Mouse (Mus musculus) neural tube, embryonic 10.5 days (tissue): ENCODE results near the gene Pkd1.

Source experiments
- DNase-seq: peaks from one replicate; pipeline ENCODE4 v3.0.0-alpha.2; 2017; ENCODE audit warnings: low spot score; ENCODE audit errors: extremely low spot score

The Pkd1 gene

GRCm38 (mm10) chr17:24565092-24565491 is 15.5 kb downstream of the Pkd1 start:
- DNase-seq: no peak

GRCm38 (mm10) chr17:24565792-24566191 is 16.2 kb downstream of the Pkd1 start:
- DNase-seq: no peak

- no peak for DNase-seq
Measured at GRCm38 (mm10) chr17:24567034-24567779, 17.6 kb downstream of the Pkd1 start.

- DNase-seq: no peak
Measured at GRCm38 (mm10) chr17:24569837-24570236, 20.2 kb downstream of the Pkd1 start.

GRCm38 (mm10) chr17:24572651-24573245 is 23.1 kb downstream of the Pkd1 start:
- DNase-seq: no peak

- DNase-seq: no peak
Measured at GRCm38 (mm10) chr17:24573811-24574210, 24.2 kb downstream of the Pkd1 start.

GRCm38 (mm10) chr17:24579532-24579931 is 29.9 kb downstream of the Pkd1 start:
- DNase-seq: no peak

GRCm38 (mm10) chr17:24580287-24580686 is 30.7 kb downstream of the Pkd1 start:
- no peak for DNase-seq

GRCm38 (mm10) chr17:24583599-24584460 is 34.2 kb downstream of the Pkd1 start:
- no peak for DNase-seq

GRCm38 (mm10) chr17:24584520-24584919 is 34.9 kb downstream of the Pkd1 start:
- DNase-seq: no peak

- no peak for DNase-seq
Measured at GRCm38 (mm10) chr17:24586532-24586931, 36.9 kb downstream of the Pkd1 start.

- DNase-seq: no peak
Measured at GRCm38 (mm10) chr17:24590943-24591342, 41.3 kb downstream of the Pkd1 start.

GRCm38 (mm10) chr17:24591695-24592094 is 42.1 kb downstream of the Pkd1 start:
- DNase-seq: no peak

GRCm38 (mm10) chr17:24593248-24593647 is 43.6 kb downstream of the Pkd1 start:
- no peak for DNase-seq

GRCm38 (mm10) chr17:24593992-24594890 is 44.6 kb downstream of the Pkd1 start:
- no peak for DNase-seq

- no peak for DNase-seq
Measured at GRCm38 (mm10) chr17:24595126-24596072, 45.8 kb downstream of the Pkd1 start.

- DNase-seq: no peak
Measured at GRCm38 (mm10) chr17:24596073-24596466, 46.4 kb downstream of the Pkd1 start.

GRCm38 (mm10) chr17:24596471-24597183 is 47.0 kb downstream of the Pkd1 start:
- DNase-seq: no peak

GRCm38 (mm10) chr17:24597989-24598388 is 48.4 kb downstream of the Pkd1 start:
- DNase-seq: no peak
